Mouse (Mus musculus): ENCODE results near the gene Cryba2. TPM values are rescaled to one million over a fixed set of nuclear protein-coding genes. Genes with fewer than 3 reads are reported as not detected.

Gene Cryba2
- total RNA-seq, 2 experiments from 2014 or later: 0.56 TPM; not detected in 1

DNA sequence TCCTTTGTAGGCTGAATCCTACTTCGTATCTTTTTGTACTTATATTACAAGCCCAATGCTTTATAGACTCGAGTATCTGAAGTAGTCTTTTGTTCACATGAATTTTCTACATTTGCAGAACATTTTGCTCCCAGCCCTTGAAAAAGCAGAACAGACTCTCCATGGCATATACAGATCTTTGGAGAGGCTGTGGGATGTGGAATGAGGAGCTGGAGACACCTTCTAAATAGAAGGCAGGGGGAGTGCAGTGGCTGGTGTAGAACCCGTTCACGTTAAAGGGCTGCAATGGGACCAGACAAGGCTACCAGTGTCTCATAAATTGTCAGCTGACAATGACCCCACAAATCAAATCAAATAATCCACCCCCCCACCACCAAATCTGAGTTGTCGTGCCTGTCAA, 44.0 kb downstream of the Cryba2 start:
- no peak for DNase-seq

- no peak for DNase-seq
Observed at GRCm38 (mm10) chr1:74846341-74846740, 46.6 kb downstream of the Cryba2 start.

GRCm38 (mm10) chr1:74843090-74843489, 49.9 kb downstream of the Cryba2 start:
- DNase-seq: no peak

Small RNAs within 50 kb of the gene (microRNA-seq; reads per million reads assigned to microRNA genes)
- gene Mir375: 38,842 reads per million, percentile 98 among the genes with 10 or more reads in this experiment

Other genes with a start within 250 kb of the Cryba2 start
- gene Ttll4, start 231.4 kb downstream of the Cryba2 start, total RNA-seq (2021): 10 to 100 TPM; 18.3 to 21.8 TPM
- gene Cyp27a1, start 179.6 kb downstream of the Cryba2 start, total RNA-seq (2021): 10 to 100 TPM; 11.4 to 14.9 TPM
- gene Prkag3, start 143.9 kb downstream of the Cryba2 start, total RNA-seq (2021): under 1 TPM in 1 of 2 experiments, not detected in 1; 0.23 TPM
- 1 to 10 TPM; 3.9 to 4.3 TPM for gene Wnt6, start 121.3 kb downstream of the Cryba2 start, total RNA-seq (2021)
- under 1 TPM; 0.36 to 0.43 TPM for gene Wnt10a, start 101.6 kb downstream of the Cryba2 start, total RNA-seq (2021)
- 1 to 10 TPM; 2.8 to 3.5 TPM for gene Cdk5r2, start 38.2 kb downstream of the Cryba2 start, total RNA-seq (2021)
- 1 to 10 TPM in 1 of 2 experiments, under 1 TPM in 1; 0.93 to 1.1 TPM for gene Fev, start 7.7 kb downstream of the Cryba2 start, total RNA-seq (2021)
- not detected for gene Cfap65, start 42.5 kb upstream of the Cryba2 start, total RNA-seq (2021)
- gene Ihh, start 58.5 kb upstream of the Cryba2 start, total RNA-seq (2021): not detected
- 1 to 10 TPM; 7.1 to 7.9 TPM for gene Nhej1, start 232.1 kb upstream of the Cryba2 start, total RNA-seq (2021)
- gene Slc23a3, start 240.7 kb upstream of the Cryba2 start, total RNA-seq (2021): under 1 TPM; 0.16 to 0.46 TPM
- gene Cnppd1, start 249.6 kb upstream of the Cryba2 start, total RNA-seq (2021): 10 to 100 TPM; 38.0 TPM
- gene Retreg2, start 249.6 kb upstream of the Cryba2 start, total RNA-seq (2021): 10 to 100 TPM; 81.4 to 95.7 TPM

Measured in adrenal gland, postnatal 36 days (tissue).